Mouse (Mus musculus) gastrocnemius, postnatal 36 days (tissue): ENCODE data around the gene Ccdc81. TPM values are rescaled to one million over a fixed set of nuclear protein-coding genes. Genes with fewer than 3 reads are reported as not detected.

Experiments used
- total RNA-seq, 2 experiments: library from RNA; stranded (reverse); gene quantifications; 2 replicates each; pipeline ENCODE4 v1.2.3; 2021

The Ccdc81 gene
- total RNA-seq, 2 experiments from 2014 or later, result not detected

Other genes starting within 250 kb of the Ccdc81 start
- 100 to 1,000 TPM; 105 to 107 TPM for gene Hikeshi, start 37.6 kb upstream of the Ccdc81 start, total RNA-seq
- 10 to 100 TPM; 29.1 to 30.6 TPM for gene Eed, start 77.4 kb upstream of the Ccdc81 start, total RNA-seq
- gene Picalm, start 226.6 kb upstream of the Ccdc81 start, total RNA-seq, result 10 to 100 TPM; 87.8 to 90.7 TPM